ENCODE assay signal across 8 mouse cellular contexts in genomic region chr9:108412221-108412620, GRCm38 (mm10). TPM values are rescaled to one million over a fixed set of nuclear protein-coding genes. Genes with fewer than 3 reads are reported as not detected.
A peak's percentile ranks its signal among the peaks of the same experiment; 100 is the strongest.
DNase-seq lines count a peak whose midpoint lies in the region; ATAC-seq lines count a peak whose summit lies in the region.

No protein-coding gene starts in this region.

- no peak for ATAC-seq in monocyte, adult 5-6 weeks (replicated peaks; ENCODE audit: insufficient number of reproducible peaks, low FRiP score, low TSS enrichment, poor library complexity, severe bottlenecking)

- DNase-seq in heart, postnatal 14 days, result peak; percentile 22 to 29
- DNase-seq in heart, postnatal 25 days (ENCODE audit: low spot score), result no peak
- DNase-seq in 416B (ENCODE audit: low read depth), result peak; percentile 68
- peak; percentile 7 for DNase-seq in Muller cell, postnatal 12 days (ENCODE audit: inconsistent ontology term)
- peak; percentile 38 for DNase-seq in kidney, postnatal 10 days
- DNase-seq in right cerebral cortex, postnatal 4 days, result no peak
- no peak for DNase-seq in left cerebral cortex, postnatal 14 days (ENCODE audit: low spot score in 2 of 2)

- intact Hi-C loops in heart, postnatal 14 days (cut with DNase I), result loop anchor here (5.0 kb wide), 1 partner anchor 40 kb away; no protein-coding TSS in a partner anchor
- intact Hi-C loops in heart, postnatal 25 days (cut with DNase I), result no loop called here
- intact Hi-C loops in left cerebral cortex, postnatal 14 days (cut with DNase I), result loop anchor here (5.0 kb wide), 1 partner anchor 40 kb away; no protein-coding TSS in a partner anchor

RNA-seq across cellular contexts. Expression of gene Ccdc36, which starts 16.1 kb away (rescaled TPM):
- total RNA-seq in heart, postnatal 14 days (2021), result not detected
- total RNA-seq in heart, postnatal 25 days (2021), result not detected
- not detected in 3 replicates for total RNA-seq in monocyte, adult 5-6 weeks (2017)
- total RNA-seq in left cerebral cortex, postnatal 14 days (2021), result under 1 TPM; 0.11 to 0.21 TPM

RNA-seq across cellular contexts. Expression of gene 1700102P08Rik, which starts 19.6 kb away (rescaled TPM):
- total RNA-seq in heart, postnatal 14 days (2021), result under 1 TPM; 0.67 to 0.90 TPM
- total RNA-seq in heart, postnatal 25 days (2021), result under 1 TPM; 0.73 to 0.78 TPM
- total RNA-seq in monocyte, adult 5-6 weeks (2017), result 3.5 to 8.4 TPM (median 4.9 TPM) in 3 replicates
- total RNA-seq in left cerebral cortex, postnatal 14 days (2021), result 1 to 10 TPM; 1.4 to 2.7 TPM

RNA-seq across cellular contexts. Expression of gene BC048562, which starts 24.1 kb away (rescaled TPM):
- total RNA-seq in heart, postnatal 14 days (2021), result not detected
- not detected for total RNA-seq in heart, postnatal 25 days (2021)
- not detected in 3 replicates for total RNA-seq in monocyte, adult 5-6 weeks (2017)
- total RNA-seq in left cerebral cortex, postnatal 14 days (2021), result not detected

RNA-seq across cellular contexts. Expression of gene Ccdc71, which starts 48.1 kb away (rescaled TPM):
- 10 to 100 TPM; 23.6 to 29.4 TPM for total RNA-seq in heart, postnatal 14 days (2021)
- 10 to 100 TPM; 25.8 to 26.4 TPM for total RNA-seq in heart, postnatal 25 days (2021)
- 12.6 to 19.5 TPM (median 14.1 TPM) in 3 replicates for total RNA-seq in monocyte, adult 5-6 weeks (2017)
- 10 to 100 TPM; 38.3 to 40.2 TPM for total RNA-seq in left cerebral cortex, postnatal 14 days (2021)

RNA-seq across cellular contexts. Expression of gene Klhdc8b, which starts 49.2 kb away (rescaled TPM):
- total RNA-seq in heart, postnatal 14 days (2021), result 10 to 100 TPM; 15.0 to 15.2 TPM
- total RNA-seq in heart, postnatal 25 days (2021), result 10 to 100 TPM in 1 of 2 experiments, 1 to 10 TPM in 1; 9.5 to 10.1 TPM
- 0.48 to 0.97 TPM in 2 of 3 replicates, not detected in the other for total RNA-seq in monocyte, adult 5-6 weeks (2017)
- total RNA-seq in left cerebral cortex, postnatal 14 days (2021), result 10 to 100 TPM; 36.1 to 38.4 TPM

Comparison
In these comparisons a context has a peak if more than half of its experiments do, and no peak if none do; other contexts are left out.
1. DNase-seq: peak in heart, postnatal 14 days (2 of 2), 416B (single experiment), Muller cell, postnatal 12 days (single experiment) and kidney, postnatal 10 days (single experiment); none in heart, postnatal 25 days (single experiment), right cerebral cortex, postnatal 4 days (single experiment) and left cerebral cortex, postnatal 14 days (0 of 2).